Mouse (Mus musculus): ENCODE results near the gene Dnmt1. TPM values are rescaled to one million over a fixed set of nuclear protein-coding genes. Genes with fewer than 3 reads are reported as not detected.
A peak's percentile ranks its signal among the peaks of the same experiment; 100 is the strongest.

Dnmt1 gene
- total and polyA plus RNA-seq, 2 experiments = 5.3 to 5.5 TPM

DNA sequence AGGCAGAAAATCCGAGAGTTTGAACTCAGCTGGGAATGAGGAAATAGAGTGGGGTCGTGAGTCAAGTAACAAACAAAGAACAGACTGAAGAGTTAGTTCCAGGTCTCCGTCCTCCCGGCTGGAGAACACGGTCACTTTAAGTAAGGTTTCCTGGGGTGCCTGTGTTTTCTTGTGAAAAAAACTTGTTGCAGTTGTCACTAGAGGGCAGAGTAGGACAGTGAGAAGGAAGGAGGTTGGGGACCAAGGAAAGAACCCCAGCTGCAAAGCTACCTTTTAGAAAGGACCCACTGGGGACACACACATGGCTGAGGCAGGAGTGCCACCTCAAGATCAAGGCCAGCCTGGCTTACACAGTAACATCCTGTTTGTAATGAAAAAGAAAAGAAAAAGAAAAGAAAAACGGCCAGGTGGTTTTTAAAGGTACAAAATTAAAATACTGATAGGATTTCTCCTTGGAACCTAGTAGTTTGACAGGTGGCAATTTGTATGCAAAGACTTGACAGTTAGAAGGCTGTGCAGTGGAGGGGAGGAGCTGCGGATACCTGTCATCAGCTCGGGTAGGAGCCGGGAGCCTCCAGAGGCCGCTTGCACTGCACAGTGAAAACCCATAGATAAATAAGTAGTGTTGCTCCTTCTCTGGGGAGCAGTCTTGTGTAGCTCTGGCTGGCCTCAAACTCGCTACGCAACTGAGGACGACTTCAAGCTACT lies 58.1 kb downstream of the Dnmt1 start:
- H3K27ac ChIP-seq (replicated peaks; ENCODE audit: insufficient read depth, low read depth, low read length) = no peak overlapping the region

DNA sequence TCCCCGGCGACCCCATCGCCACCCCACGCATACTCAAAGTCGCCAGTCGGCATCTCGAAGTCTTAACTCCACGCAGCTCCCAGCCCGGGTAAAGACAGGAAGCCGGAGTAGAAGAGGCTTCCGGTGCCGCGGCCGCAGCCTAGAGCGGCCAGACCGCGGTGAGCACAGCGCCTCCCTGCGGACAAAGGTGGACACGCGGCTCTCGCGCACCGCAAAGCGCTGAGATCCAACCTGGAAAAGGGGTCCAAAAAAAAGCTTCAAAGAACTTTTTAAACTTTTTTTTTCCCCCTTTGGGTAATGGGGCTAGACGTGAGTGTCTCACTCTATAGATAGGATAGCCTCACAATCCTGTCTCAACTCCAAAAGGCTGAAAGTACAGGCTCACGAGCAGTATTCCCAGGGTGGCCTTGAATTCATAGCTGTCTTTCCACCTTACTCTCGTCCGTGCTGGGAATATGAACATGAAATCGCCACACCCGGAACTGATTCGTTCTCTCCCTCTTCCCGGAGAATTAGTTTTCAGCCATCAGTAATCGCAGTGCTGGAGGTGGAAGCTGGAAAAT lies 61.1 kb downstream of the Dnmt1 start, which contains the start of gene Eif3g:
Eif3g (minus strand) TSS at position 113 of the 563 bp plus-strand sequence.
- Histone ChIP-seq H3K36me3 (ENCODE audit: control insufficient read depth, insufficient read depth, low read length) (peaks cover 5% of the 10 kb centered on the region; the same call in 1 of the 2 replicates), H3K4me1 (ENCODE audit: control insufficient read depth, insufficient read depth, low read length) (peaks cover 15% of the 10 kb centered on the region), H3K9ac (ENCODE audit: low read depth, low read length) (peak within 1 kb of the TSS; percentile 95), H3K79me2 (ENCODE audit: control insufficient read depth, insufficient read depth, low read length) (peaks cover 17% of the 10 kb centered on the region; the same call in 1 of the 2 replicates), H3K4me3 (ENCODE audit: insufficient read depth, low read depth, low read length) (peak within 1 kb of the TSS; percentile 95), H3K27ac (replicated peaks; ENCODE audit: insufficient read depth, low read depth, low read length) (no peak within 1 kb of the TSS), H3K27me3 (ENCODE audit: control insufficient read depth, insufficient read depth, low read length) (no peaks in the 10 kb centered on the region)
- DNase-seq (ENCODE audit: extremely low read depth, low read depth, low spot score) = peak; percentile 72
- WGBS = 3% methylated on average over 34 of the region's 34 CpGs
- TF ChIP-seq CTCF (IDR thresholded peaks at IDR 0.05; ENCODE audit: low read depth, low read length) = peak; percentile 96
- peak; percentile 62 for TF ChIP-seq POLR2A (IDR thresholded peaks at IDR 0.05; ENCODE audit: extremely low read depth, insufficient read depth, low read length)

More for the DNA sequence above, 58.1 kb downstream of the Dnmt1 start:
- H3K9ac ChIP-seq (ENCODE audit: low read depth, low read length) = no peak overlapping the region
- H3K79me2 ChIP-seq (ENCODE audit: control insufficient read depth, insufficient read depth, low read length) = peaks cover 17% of the 10 kb centered on the region; the same call in 1 of the 2 replicates
- H3K4me3 ChIP-seq (ENCODE audit: insufficient read depth, low read depth, low read length) = no peak overlapping the region
- WGBS = 16% methylated on average over 13 of the region's 13 CpGs
- no peaks in the 10 kb centered on the region for H3K27me3 ChIP-seq (ENCODE audit: control insufficient read depth, insufficient read depth, low read length)
- peak; percentile 65 for DNase-seq (ENCODE audit: extremely low read depth, low read depth, low spot score)
- TF ChIP-seq POLR2A (IDR thresholded peaks at IDR 0.05; ENCODE audit: extremely low read depth, insufficient read depth, low read length) = no peak
- peak; percentile 59 for TF ChIP-seq CTCF (IDR thresholded peaks at IDR 0.05; ENCODE audit: low read depth, low read length)
- H3K36me3 ChIP-seq (ENCODE audit: control insufficient read depth, insufficient read depth, low read length) = no peaks in the 10 kb centered on the region
- peaks cover 15% of the 10 kb centered on the region for H3K4me1 ChIP-seq (ENCODE audit: control insufficient read depth, insufficient read depth, low read length)

DNA sequence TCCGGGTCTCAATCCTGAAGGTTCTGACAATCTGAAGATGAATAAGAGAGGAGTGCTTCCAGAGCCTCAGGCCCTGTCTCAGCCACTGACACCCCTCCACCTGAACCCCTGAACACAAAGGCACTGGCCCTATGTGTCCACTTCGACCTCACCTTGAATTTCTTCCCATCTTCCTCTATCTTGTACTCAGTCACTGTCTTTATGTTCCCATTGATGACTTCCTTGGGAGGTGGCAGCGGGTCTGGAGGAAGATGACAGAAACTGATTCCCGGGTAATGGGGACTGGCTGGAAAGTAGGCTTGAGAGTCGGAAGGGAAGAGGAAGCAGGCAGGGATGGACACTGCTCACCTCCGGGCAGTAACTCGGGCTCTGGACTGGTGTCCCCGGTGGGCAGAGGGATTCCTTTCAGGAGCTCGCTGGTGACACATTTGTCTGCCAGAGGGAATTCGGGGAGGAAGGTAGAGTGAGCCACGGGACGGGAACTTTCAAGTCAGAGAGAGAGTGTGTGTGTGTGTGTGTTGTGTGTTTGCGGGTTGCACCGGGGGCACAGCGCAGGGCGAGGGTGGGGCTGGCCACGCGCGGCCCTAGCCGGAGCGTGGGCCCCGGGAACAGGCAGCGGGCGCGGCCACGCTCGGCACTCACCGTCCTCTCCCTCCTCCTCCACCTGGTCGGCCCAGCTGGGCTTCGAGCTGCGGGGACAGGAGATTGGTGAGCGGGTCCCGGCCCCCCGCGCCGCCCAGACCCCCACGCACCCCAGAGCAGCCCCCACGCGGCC lies 61.8 kb downstream of the Dnmt1 start:
- DNase-seq (ENCODE audit: extremely low read depth, low read depth, low spot score) = no peak
- no peaks in the 10 kb centered on the region for H3K27me3 ChIP-seq (ENCODE audit: control insufficient read depth, insufficient read depth, low read length)
- peaks cover 5% of the 10 kb centered on the region; the same call in 1 of the 2 replicates for H3K36me3 ChIP-seq (ENCODE audit: control insufficient read depth, insufficient read depth, low read length)
- 3% methylated on average over 32 of the region's 39 CpGs for WGBS
- peaks cover 15% of the 10 kb centered on the region for H3K4me1 ChIP-seq (ENCODE audit: control insufficient read depth, insufficient read depth, low read length)
- peak overlapping the region; percentile 95 for H3K9ac ChIP-seq (ENCODE audit: low read depth, low read length)
- H3K4me3 ChIP-seq (ENCODE audit: insufficient read depth, low read depth, low read length) = peak overlapping the region; percentile 95
- peaks cover 17% of the 10 kb centered on the region; the same call in 1 of the 2 replicates for H3K79me2 ChIP-seq (ENCODE audit: control insufficient read depth, insufficient read depth, low read length)
- no peak for TF ChIP-seq POLR2A (IDR thresholded peaks at IDR 0.05; ENCODE audit: extremely low read depth, insufficient read depth, low read length)
- TF ChIP-seq CTCF (IDR thresholded peaks at IDR 0.05; ENCODE audit: low read depth, low read length) = no peak
- no peak overlapping the region for H3K27ac ChIP-seq (replicated peaks; ENCODE audit: insufficient read depth, low read depth, low read length)

DNA sequence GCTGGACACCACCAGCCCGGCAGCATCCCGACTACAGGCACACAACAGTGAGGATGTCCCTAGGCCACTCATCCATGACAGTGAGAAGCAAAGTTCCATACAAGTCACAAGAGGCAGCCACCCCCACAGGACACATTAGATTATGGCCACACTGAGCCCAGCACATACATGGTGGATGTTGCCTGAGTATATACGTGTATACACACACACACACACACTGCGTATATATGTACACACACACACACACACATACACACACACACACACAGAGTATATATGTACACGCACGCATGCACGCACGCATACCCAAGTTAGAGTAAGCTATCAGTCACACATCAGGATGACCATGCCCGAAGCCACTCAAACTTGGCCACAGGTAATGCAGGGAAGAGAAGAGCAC lies 64.3 kb downstream of the Dnmt1 start:
- H3K36me3 ChIP-seq (ENCODE audit: control insufficient read depth, insufficient read depth, low read length) = peaks cover 10% of the 10 kb centered on the region; the same call in 1 of the 2 replicates
- peaks cover 14% of the 10 kb centered on the region for H3K4me1 ChIP-seq (ENCODE audit: control insufficient read depth, insufficient read depth, low read length)
- H3K27ac ChIP-seq (replicated peaks; ENCODE audit: insufficient read depth, low read depth, low read length) = no peak overlapping the region
- no peak for DNase-seq (ENCODE audit: extremely low read depth, low read depth, low spot score)
- 93% methylated on average over 9 of the region's 9 CpGs for WGBS
- no peak overlapping the region for H3K4me3 ChIP-seq (ENCODE audit: insufficient read depth, low read depth, low read length)
- H3K9ac ChIP-seq (ENCODE audit: low read depth, low read length) = no peak overlapping the region
- no peaks in the 10 kb centered on the region for H3K27me3 ChIP-seq (ENCODE audit: control insufficient read depth, insufficient read depth, low read length)
- H3K79me2 ChIP-seq (ENCODE audit: control insufficient read depth, insufficient read depth, low read length) = peaks cover 17% of the 10 kb centered on the region; the same call in 1 of the 2 replicates
- no peak for TF ChIP-seq POLR2A (IDR thresholded peaks at IDR 0.05; ENCODE audit: extremely low read depth, insufficient read depth, low read length)
- no peak for TF ChIP-seq CTCF (IDR thresholded peaks at IDR 0.05; ENCODE audit: low read depth, low read length)

DNA sequence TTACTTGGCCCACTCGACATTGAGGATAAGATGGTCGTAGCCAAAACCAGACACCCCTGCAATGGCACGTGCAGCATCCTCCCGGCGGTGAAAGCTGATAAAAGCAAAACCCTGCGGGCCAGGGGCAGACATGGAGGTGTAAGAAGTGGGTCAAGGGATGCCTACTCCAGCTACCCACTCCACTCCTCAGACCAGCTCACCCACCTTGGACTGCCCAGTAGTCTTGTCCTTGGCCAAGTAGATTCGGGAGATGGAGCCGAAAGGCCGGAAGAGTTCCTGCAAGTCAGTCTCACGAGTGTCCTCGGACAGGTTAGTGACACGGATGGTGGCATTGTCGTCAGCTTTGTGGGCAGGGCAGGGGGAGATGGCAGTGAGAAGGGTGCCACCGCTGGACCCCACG lies 65.1 kb downstream of the Dnmt1 start:
- no peaks in the 10 kb centered on the region for H3K27me3 ChIP-seq (ENCODE audit: control insufficient read depth, insufficient read depth, low read length)
- 90% methylated on average over 15 of the region's 15 CpGs for WGBS
- H3K9ac ChIP-seq (ENCODE audit: low read depth, low read length) = no peak overlapping the region
- peaks cover 14% of the 10 kb centered on the region for H3K4me1 ChIP-seq (ENCODE audit: control insufficient read depth, insufficient read depth, low read length)
- H3K27ac ChIP-seq (replicated peaks; ENCODE audit: insufficient read depth, low read depth, low read length) = no peak overlapping the region
- H3K36me3 ChIP-seq (ENCODE audit: control insufficient read depth, insufficient read depth, low read length) = peaks cover 14% of the 10 kb centered on the region
- no peak for DNase-seq (ENCODE audit: extremely low read depth, low read depth, low spot score)
- TF ChIP-seq POLR2A (IDR thresholded peaks at IDR 0.05; ENCODE audit: extremely low read depth, insufficient read depth, low read length) = no peak
- no peak for TF ChIP-seq CTCF (IDR thresholded peaks at IDR 0.05; ENCODE audit: low read depth, low read length)
- peaks cover 17% of the 10 kb centered on the region; the same call in 1 of the 2 replicates for H3K79me2 ChIP-seq (ENCODE audit: control insufficient read depth, insufficient read depth, low read length)
- H3K4me3 ChIP-seq (ENCODE audit: insufficient read depth, low read depth, low read length) = no peak overlapping the region

Data from liver, adult 2 months (tissue).